Mouse (Mus musculus): ENCODE data around the gene Cdh13. TPM values are rescaled to one million over a fixed set of nuclear protein-coding genes. Genes with fewer than 3 reads are reported as not detected.
A peak's percentile ranks its signal among the peaks of the same experiment; 100 is the strongest.

Cdh13 gene
- polyA plus RNA-seq, 1 experiment from 2014 or later = 50.0 TPM

GRCm38 (mm10) chr8:119300335-119300734 lies 1016.8 kb downstream of the Cdh13 start:
- 75% methylated on average over 5 of the region's 5 CpGs for WGBS
- no peak overlapping the region for H3K9ac ChIP-seq
- no peak for ATAC-seq (ENCODE audit: extremely low read depth, insufficient number of reproducible peaks, low FRiP score, low TSS enrichment)
- H3K36me3 ChIP-seq = no peaks in the 10 kb centered on the region
- H3K9me3 ChIP-seq = peaks cover 12% of the 10 kb centered on the region
- no peak overlapping the region for H3K4me2 ChIP-seq
- H3K4me3 ChIP-seq = no peak overlapping the region
- H3K4me1 ChIP-seq = no peaks in the 10 kb centered on the region
- no peak overlapping the region for H3K27ac ChIP-seq (replicated peaks)
- H3K27me3 ChIP-seq (replicated peaks) = no peaks in the 10 kb centered on the region

GRCm38 (mm10) chr8:119304196-119304595 lies 1020.7 kb downstream of the Cdh13 start:
- Histone ChIP-seq H3K36me3 (no peaks in the 10 kb centered on the region), H3K27me3 (replicated peaks) (no peaks in the 10 kb centered on the region), H3K9ac (no peak overlapping the region), H3K4me3 (no peak overlapping the region), H3K4me2 (no peak overlapping the region), H3K4me1 (no peaks in the 10 kb centered on the region), H3K27ac (replicated peaks) (no peak overlapping the region), H3K9me3 (peaks cover 12% of the 10 kb centered on the region)
- no peak for ATAC-seq (ENCODE audit: extremely low read depth, insufficient number of reproducible peaks, low FRiP score, low TSS enrichment)
- 73% methylated on average over 8 of the region's 8 CpGs for WGBS

DNA sequence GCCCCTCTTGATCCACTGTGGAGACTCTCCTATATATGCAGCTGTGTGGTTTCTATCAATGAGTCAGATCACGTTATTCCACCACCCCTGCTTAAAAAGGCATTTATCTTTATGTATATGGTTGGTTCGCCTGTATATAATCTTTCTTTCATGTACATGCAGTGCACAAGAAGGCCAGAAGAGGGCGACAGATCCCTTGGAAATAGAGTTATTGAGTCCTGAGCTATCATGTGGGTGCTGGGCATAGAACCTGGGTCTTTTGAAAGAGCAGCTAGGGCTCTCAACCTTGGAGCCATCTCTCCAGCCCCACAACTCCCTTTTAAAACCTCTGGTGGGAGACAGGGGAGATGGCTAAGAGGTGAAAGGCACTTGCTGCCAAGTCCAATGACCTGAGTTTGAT lies 1027.9 kb downstream of the Cdh13 start:
- Histone ChIP-seq H3K4me3 (no peak overlapping the region), H3K27me3 (replicated peaks) (no peaks in the 10 kb centered on the region), H3K36me3 (peaks cover 9% of the 10 kb centered on the region; the same call in 1 of the 2 replicates), H3K9me3 (0 out of 2 replicates have a peak, but pooled peaks cover 2% of the 10 kb centered on the region), H3K27ac (replicated peaks) (no peak overlapping the region), H3K9ac (no peak overlapping the region), H3K4me1 (no peaks in the 10 kb centered on the region), H3K4me2 (no peak overlapping the region)
- 26% methylated on average over 3 of the region's 3 CpGs for WGBS
- no peak for ATAC-seq (ENCODE audit: extremely low read depth, insufficient number of reproducible peaks, low FRiP score, low TSS enrichment)

- Histone ChIP-seq H3K4me1 (peaks cover 2% of the 10 kb centered on the region; the same call in 1 of the 2 replicates), H3K9me3 (0 out of 2 replicates have a peak, but pooled peaks cover under 1% of the 10 kb centered on the region), H3K9ac (no peak overlapping the region), H3K36me3 (0 out of 2 replicates have a peak, but pooled peaks cover 5% of the 10 kb centered on the region), H3K4me3 (no peak overlapping the region), H3K27me3 (replicated peaks) (no peaks in the 10 kb centered on the region), H3K27ac (replicated peaks) (no peak overlapping the region), H3K4me2 (no peak overlapping the region)
- no peak for ATAC-seq (ENCODE audit: extremely low read depth, insufficient number of reproducible peaks, low FRiP score, low TSS enrichment)
- WGBS = 56% methylated on average over 6 of the region's 6 CpGs
Observed at GRCm38 (mm10) chr8:119323215-119323614, 1039.7 kb downstream of the Cdh13 start.

- ATAC-seq (ENCODE audit: extremely low read depth, insufficient number of reproducible peaks, low FRiP score, low TSS enrichment) = no peak
- Histone ChIP-seq H3K4me2 (no peak overlapping the region), H3K4me1 (no peaks in the 10 kb centered on the region), H3K9ac (no peak overlapping the region), H3K27ac (replicated peaks) (no peak overlapping the region), H3K9me3 (peaks cover 12% of the 10 kb centered on the region), H3K27me3 (replicated peaks) (peaks cover 4% of the 10 kb centered on the region; the same call in 1 of the 2 replicates), H3K4me3 (no peak overlapping the region), H3K36me3 (no peaks in the 10 kb centered on the region)
- WGBS = 71% methylated on average over 4 of the region's 4 CpGs
Observed at GRCm38 (mm10) chr8:119339546-119339945, 1056.0 kb downstream of the Cdh13 start.

DNA sequence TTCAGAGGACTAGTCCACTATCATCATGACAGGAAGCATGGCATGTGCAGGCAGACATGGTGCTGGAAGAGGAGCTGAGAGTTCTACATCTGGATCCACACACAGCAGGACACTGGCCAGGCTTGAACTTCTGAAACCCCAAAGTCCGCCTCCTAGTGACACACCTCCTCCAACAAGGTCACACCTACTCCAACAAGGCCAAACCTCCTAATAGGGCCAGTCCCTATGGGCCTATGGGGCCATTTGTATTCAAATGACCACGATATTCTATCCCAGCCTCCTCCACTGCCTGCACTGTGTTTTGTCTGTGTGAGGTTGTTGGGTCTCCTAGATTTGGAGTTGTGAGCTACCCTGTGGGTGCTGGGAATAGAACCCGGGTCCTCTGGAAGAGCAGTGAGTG lies 1060.1 kb downstream of the Cdh13 start:
- WGBS = 73% methylated on average over 3 of the region's 3 CpGs
- H3K9me3 ChIP-seq = peaks cover 4% of the 10 kb centered on the region
- H3K4me1 ChIP-seq = peaks cover 8% of the 10 kb centered on the region
- no peak for ATAC-seq (ENCODE audit: extremely low read depth, insufficient number of reproducible peaks, low FRiP score, low TSS enrichment)
- peak overlapping the region; percentile 78 for H3K4me2 ChIP-seq
- peaks cover 4% of the 10 kb centered on the region; the same call in 1 of the 2 replicates for H3K27me3 ChIP-seq (replicated peaks)
- no peak overlapping the region for H3K9ac ChIP-seq
- no peak overlapping the region for H3K27ac ChIP-seq (replicated peaks)
- H3K4me3 ChIP-seq = peak overlapping the region; percentile 75
- peaks cover 32% of the 10 kb centered on the region for H3K36me3 ChIP-seq

DNA sequence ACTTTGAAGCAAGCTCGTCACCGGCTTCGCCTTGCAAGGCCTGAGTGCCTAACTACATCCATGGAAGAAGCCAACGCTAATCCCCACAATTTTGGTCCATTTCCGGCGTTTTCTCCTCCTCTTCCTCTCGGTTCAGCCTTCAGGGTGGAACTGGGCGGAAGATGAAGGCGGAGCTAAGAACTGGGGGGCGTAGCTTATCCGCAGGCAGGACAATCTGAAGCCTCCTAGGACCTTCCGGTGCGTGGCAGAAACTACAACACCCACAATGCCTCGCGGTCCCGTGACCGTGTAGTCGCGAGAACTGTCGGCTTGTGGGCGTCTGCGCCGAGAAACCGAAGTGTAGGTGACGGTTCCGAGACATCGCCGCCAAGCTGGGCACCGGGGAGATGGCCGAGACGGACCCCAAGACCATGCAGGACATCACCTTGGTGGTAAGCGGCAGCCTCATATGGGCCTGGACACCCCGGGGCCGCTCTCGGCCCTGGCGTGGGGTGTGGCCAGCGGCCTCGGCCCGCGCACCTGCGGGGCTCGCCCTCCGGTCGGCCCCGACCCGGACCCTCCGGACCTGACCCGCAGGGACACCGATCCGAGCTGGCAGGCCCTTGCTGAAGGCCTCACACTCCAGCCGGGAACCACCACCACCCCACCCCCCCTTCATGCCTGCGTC lies 1060.8 kb downstream of the Cdh13 start, which contains the start of gene Hsbp1:
TSS of gene Hsbp1 (plus strand) at position 299 of the 667 bp plus-strand sequence.
- Histone ChIP-seq H3K9ac (peak within 1 kb of the TSS; percentile 91), H3K4me1 (peaks cover 8% of the 10 kb centered on the region), H3K36me3 (peaks cover 39% of the 10 kb centered on the region), H3K4me3 (peak within 1 kb of the TSS; percentile 75), H3K9me3 (peaks cover 4% of the 10 kb centered on the region; the same call in 1 of the 2 replicates), H3K4me2 (peak within 1 kb of the TSS; percentile 78), H3K27me3 (replicated peaks) (peaks cover 4% of the 10 kb centered on the region; the same call in 1 of the 2 replicates), H3K27ac (replicated peaks) (no peak within 1 kb of the TSS; the same call in 1 of the 2 replicates)
- WGBS = 2% methylated on average over 52 of the region's 52 CpGs
- ATAC-seq (ENCODE audit: extremely low read depth, insufficient number of reproducible peaks, low FRiP score, low TSS enrichment) = peak; percentile 93

- Histone ChIP-seq H3K27ac (replicated peaks) (no peak overlapping the region), H3K4me1 (peaks cover 8% of the 10 kb centered on the region), H3K27me3 (replicated peaks) (peaks cover 4% of the 10 kb centered on the region; the same call in 1 of the 2 replicates), H3K4me3 (peak overlapping the region; percentile 75), H3K9ac (peak overlapping the region; percentile 91), H3K36me3 (peaks cover 44% of the 10 kb centered on the region), H3K9me3 (peaks cover 4% of the 10 kb centered on the region; the same call in 1 of the 2 replicates), H3K4me2 (peak overlapping the region; percentile 78)
- no peak for ATAC-seq (ENCODE audit: extremely low read depth, insufficient number of reproducible peaks, low FRiP score, low TSS enrichment)
- WGBS = 43% methylated on average over 22 of the region's 22 CpGs
Observed at GRCm38 (mm10) chr8:119345029-119345682, 1061.6 kb downstream of the Cdh13 start.

DNA sequence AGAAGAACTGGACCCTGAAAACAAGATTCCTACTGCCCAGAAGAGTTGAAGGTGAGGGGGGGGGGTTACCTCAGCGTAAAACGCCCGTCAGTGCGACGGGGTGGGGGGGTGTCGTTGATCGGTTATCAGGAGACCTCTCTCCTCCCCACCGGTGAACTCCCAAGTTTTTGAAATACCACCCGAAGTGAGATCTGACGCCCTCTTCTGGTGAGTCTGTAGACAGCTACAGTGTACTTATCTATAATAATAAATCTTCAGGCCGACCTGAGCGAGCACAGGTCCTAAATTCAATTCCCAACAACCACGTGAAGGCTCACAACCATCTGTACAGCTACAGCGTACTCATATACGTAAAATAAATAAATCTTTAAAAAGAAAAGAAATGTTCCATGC lies 1062.1 kb downstream of the Cdh13 start:
- H3K9me3 ChIP-seq = peaks cover 4% of the 10 kb centered on the region; the same call in 1 of the 2 replicates
- no peak overlapping the region for H3K9ac ChIP-seq
- H3K4me2 ChIP-seq = peak overlapping the region; percentile 78
- no peak overlapping the region for H3K27ac ChIP-seq (replicated peaks)
- peaks cover 4% of the 10 kb centered on the region; the same call in 1 of the 2 replicates for H3K27me3 ChIP-seq (replicated peaks)
- peak overlapping the region; percentile 75 for H3K4me3 ChIP-seq
- peaks cover 8% of the 10 kb centered on the region for H3K4me1 ChIP-seq
- 73% methylated on average over 15 of the region's 15 CpGs for WGBS
- H3K36me3 ChIP-seq = peaks cover 44% of the 10 kb centered on the region
- ATAC-seq (ENCODE audit: extremely low read depth, insufficient number of reproducible peaks, low FRiP score, low TSS enrichment) = no peak

DNA sequence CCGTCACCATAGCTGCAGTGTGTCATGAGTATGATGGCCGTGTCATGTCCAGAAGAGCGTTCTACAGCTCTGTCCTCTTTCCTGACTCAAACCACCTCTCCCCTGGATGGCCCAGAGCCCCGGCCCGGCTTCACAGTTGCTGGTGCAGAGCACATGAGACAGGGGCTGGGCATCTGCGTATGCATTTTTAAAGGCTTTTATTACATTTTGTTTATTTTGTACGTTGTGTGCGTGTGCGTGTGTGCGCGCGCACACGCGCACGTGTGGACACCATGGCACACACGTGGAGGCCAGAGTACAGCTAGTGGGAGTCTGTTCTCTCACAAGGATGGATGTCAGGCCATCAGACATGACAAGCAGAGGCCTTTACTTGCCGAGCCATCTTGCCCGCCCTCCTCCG lies 1068.1 kb downstream of the Cdh13 start:
- 84% methylated on average over 19 of the region's 19 CpGs for WGBS
- Histone ChIP-seq H3K9me3 (no peaks in the 10 kb centered on the region), H3K27ac (replicated peaks) (no peak overlapping the region), H3K4me3 (no peak overlapping the region), H3K4me2 (no peak overlapping the region), H3K9ac (no peak overlapping the region), H3K36me3 (peaks cover 41% of the 10 kb centered on the region), H3K4me1 (0 out of 2 replicates have a peak, but pooled peaks cover 7% of the 10 kb centered on the region), H3K27me3 (replicated peaks) (no peaks in the 10 kb centered on the region)
- no peak for ATAC-seq (ENCODE audit: extremely low read depth, insufficient number of reproducible peaks, low FRiP score, low TSS enrichment)

GRCm38 (mm10) chr8:119352977-119353658 lies 1069.6 kb downstream of the Cdh13 start:
- Histone ChIP-seq H3K27ac (replicated peaks) (no peak overlapping the region), H3K9me3 (no peaks in the 10 kb centered on the region), H3K4me3 (no peak overlapping the region), H3K4me2 (no peak overlapping the region), H3K36me3 (peaks cover 26% of the 10 kb centered on the region), H3K4me1 (0 out of 2 replicates have a peak, but pooled peaks cover 7% of the 10 kb centered on the region), H3K27me3 (replicated peaks) (no peaks in the 10 kb centered on the region), H3K9ac (no peak overlapping the region)
- WGBS = 53% methylated on average over 10 of the region's 10 CpGs
- ATAC-seq (ENCODE audit: extremely low read depth, insufficient number of reproducible peaks, low FRiP score, low TSS enrichment) = no peak
